Mouse (Mus musculus): ENCODE data around the gene Il9r. TPM values are rescaled to one million over a fixed set of nuclear protein-coding genes. Genes with fewer than 3 reads are reported as not detected.

The Il9r gene
- 0.52 and 0.81 TPM in 2 replicates for polyA plus RNA-seq (2012; rRNA removed)

GRCm38 (mm10) chr11:32200075-32200601, at the start of gene Il9r:
TSS of gene Il9r (minus strand) at chr11:32200279.

GRCm38 (mm10) chr11:32226124-32226871, 26.2 kb upstream of the Il9r start, which contains the start of gene Mpg:
TSS of gene Mpg (plus strand) at chr11:32226505.

GRCm38 (mm10) chr11:32221951-32222409, 21.9 kb upstream of the Il9r start, which contains the start of gene Rhbdf1:
TSS of gene Rhbdf1 (minus strand) at chr11:32222300.

GRCm38 (mm10) chr11:32205058-32205873, 5.2 kb upstream of the Il9r start, which contains the start of gene Snrnp25:
TSS of gene Snrnp25 (plus strand) at chr11:32205415.

Other genes with a start within 250 kb of the Il9r start
- 0.09 TPM in 1 of 2 replicates, not detected in the other for gene 4930524B15Rik, start 234.7 kb downstream of the Il9r start, polyA plus RNA-seq (2012; rRNA removed)
- 0.98 and 1.1 TPM in 2 replicates for gene Nsg2, start 199.8 kb downstream of the Il9r start, polyA plus RNA-seq (2012; rRNA removed)
- gene Snrnp25, start 5.1 kb upstream of the Il9r start, polyA plus RNA-seq (2012; rRNA removed): 7.8 and 10.3 TPM in 2 replicates
- 92.5 and 97.3 TPM in 2 replicates for gene Rhbdf1, start 22.0 kb upstream of the Il9r start, polyA plus RNA-seq (2012; rRNA removed)
- gene Mpg, start 26.2 kb upstream of the Il9r start, polyA plus RNA-seq (2012; rRNA removed): 4.4 and 5.5 TPM in 2 replicates
- 45.6 and 48.9 TPM in 2 replicates for gene Nprl3, start 67.4 kb upstream of the Il9r start, polyA plus RNA-seq (2012; rRNA removed)
- not detected in 2 replicates for gene Hba-x, start 76.1 kb upstream of the Il9r start, polyA plus RNA-seq (2012; rRNA removed)
- gene Hba-a1, start 83.2 kb upstream of the Il9r start, polyA plus RNA-seq (2012; rRNA removed): 83.3 and 278 TPM in 2 replicates
- not detected in 2 replicates for gene Hbq1b, start 86.7 kb upstream of the Il9r start, polyA plus RNA-seq (2012; rRNA removed)
- gene Hba-a2, start 96.2 kb upstream of the Il9r start, polyA plus RNA-seq (2012; rRNA removed): 93.9 and 232 TPM in 2 replicates
- 0.19 TPM in 1 of 2 replicates, not detected in the other for gene Hbq1a, start 99.8 kb upstream of the Il9r start, polyA plus RNA-seq (2012; rRNA removed)
- 3.6 and 5.0 TPM in 2 replicates for gene Sh3pxd2b, start 147.5 kb upstream of the Il9r start, polyA plus RNA-seq (2012; rRNA removed)

Data from stomach, adult 2 months (tissue).